23 mouse cellular contexts compared by ENCODE assay signal in genomic region chr1:131470597-131470996, GRCm38 (mm10). TPM values are rescaled to one million over a fixed set of nuclear protein-coding genes. Genes with fewer than 3 reads are reported as not detected.
DNase-seq lines count a peak whose midpoint lies in the region; ATAC-seq and TF ChIP-seq lines count a peak whose summit lies in the region.
"Had no signal": no experiment of that assay in that cellular context is flagged by ENCODE, and none has a peak within 500 bp of the region (broad histone marks: within the 10 kb centered on the region; RNA-seq: fewer than 3 reads in every experiment).

No protein-coding gene starts in this region.

- 95% methylated on average over 1 of the region's 1 CpGs for WGBS in forebrain, postnatal 0 days
- 77% methylated on average over 1 of the region's 1 CpGs for WGBS in forebrain, embryonic 12.5 days

- no peaks in the 10 kb centered on the region for H3K36me3 ChIP-seq in forebrain, postnatal 0 days (ENCODE audit: insufficient read depth)
- no peaks in the 10 kb centered on the region for H3K36me3 ChIP-seq in forebrain, embryonic 12.5 days (replicated peaks)
- H3K36me3 ChIP-seq in splenic B cell, adult 2 months (ENCODE audit: control insufficient read depth, insufficient read depth, low read length, poor library complexity, severe bottlenecking), result no peaks in the 10 kb centered on the region; the same call in 1 of the 2 replicates
- H3K36me3 ChIP-seq: embryonic facial prominence, embryonic 15.5 days; hindbrain, embryonic 12.5 days; limb, embryonic 10.5 days; midbrain, embryonic 12.5 days had no signal

- DNase-seq in forebrain, postnatal 0 days, result no peak
- peak; percentile 20 for DNase-seq in thymus, postnatal 0 days (ENCODE audit: low spot score)
- no peak for DNase-seq in thymus, postnatal 4 days
- peak; percentile 20 for DNase-seq in splenic B cell, adult 2 months (ENCODE audit: low read depth, low spot score)
- no peak for DNase-seq in frontal cortex, postnatal 25 days (ENCODE audit: low spot score in 2 of 2)
- DNase-seq in layer of hippocampus, postnatal 25 days (ENCODE audit: extremely low spot score in 1 of 2, low spot score in 1 of 2), result no peak
- DNase-seq: adrenal gland, postnatal 14 days; cerebellum, adult 11-12 months; cerebellum, postnatal 25 days; gastrocnemius, postnatal 25 days; kidney, adult 8-10 months; kidney, postnatal 25 days; lung, postnatal 4 days; thymus, adult 2 months had no signal

- H3K4me3 ChIP-seq in forebrain, postnatal 0 days (ENCODE audit: low read depth, low read length), result no peak overlapping the region
- no peak overlapping the region for H3K4me3 ChIP-seq in forebrain, embryonic 12.5 days (replicated peaks)
- H3K4me3 ChIP-seq: embryonic facial prominence, embryonic 15.5 days; hindbrain, embryonic 12.5 days; left cerebral cortex, adult 2 months; limb, embryonic 10.5 days; midbrain, embryonic 12.5 days had no signal

- H3K4me1 ChIP-seq in forebrain, postnatal 0 days (ENCODE audit: insufficient read depth), result peaks cover 4% of the 10 kb centered on the region; the same call in 1 of the 2 replicates
- H3K4me1 ChIP-seq in forebrain, embryonic 12.5 days, result peaks cover 7% of the 10 kb centered on the region
- H3K4me1 ChIP-seq: hindbrain, embryonic 12.5 days; limb, embryonic 10.5 days had no signal

- no peak for TF ChIP-seq CTCF in forebrain, postnatal 0 days (IDR thresholded peaks at IDR 0.05; ENCODE audit: low read depth)

- H3K27me3 ChIP-seq in forebrain, postnatal 0 days (ENCODE audit: insufficient read depth, low read length), result no peaks in the 10 kb centered on the region
- H3K27me3 ChIP-seq in forebrain, embryonic 12.5 days, result no peaks in the 10 kb centered on the region
- H3K27me3 ChIP-seq in splenic B cell, adult 2 months (ENCODE audit: control insufficient read depth, insufficient read depth, low read length, poor library complexity, severe bottlenecking), result no peaks in the 10 kb centered on the region
- H3K27me3 ChIP-seq: embryonic facial prominence, embryonic 15.5 days; hindbrain, embryonic 12.5 days; midbrain, embryonic 12.5 days; Patski had no signal

- peak; percentile 8; the same call in 1 of the 2 replicates for ATAC-seq in forebrain, postnatal 0 days
- ATAC-seq in forebrain, embryonic 12.5 days (ENCODE audit: low FRiP score), result no peak
- ATAC-seq in granulocyte monocyte progenitor cell, adult 5-6 weeks (replicated peaks; ENCODE audit: poor library complexity, severe bottlenecking), result peak; percentile 94
- ATAC-seq: activated CD4-positive, CD25-positive, alpha-beta regulatory T cell, adult 4 months; Patski had no signal

- no peak overlapping the region for H3K9ac ChIP-seq in forebrain, postnatal 0 days
- no peak overlapping the region for H3K9ac ChIP-seq in forebrain, embryonic 12.5 days
- H3K9ac ChIP-seq: embryonic facial prominence, embryonic 15.5 days; hindbrain, embryonic 12.5 days; midbrain, embryonic 12.5 days had no signal

- no peaks in the 10 kb centered on the region for H3K9me3 ChIP-seq in forebrain, postnatal 0 days (ENCODE audit: low read length)
- no peaks in the 10 kb centered on the region for H3K9me3 ChIP-seq in forebrain, embryonic 12.5 days
- H3K9me3 ChIP-seq: embryonic facial prominence, embryonic 15.5 days; hindbrain, embryonic 12.5 days; limb, embryonic 10.5 days; midbrain, embryonic 12.5 days had no signal

- no peak overlapping the region for H3K27ac ChIP-seq in forebrain, postnatal 0 days (ENCODE audit: low read depth, low read length)
- H3K27ac ChIP-seq in forebrain, embryonic 12.5 days, result no peak overlapping the region
- H3K27ac ChIP-seq: embryonic facial prominence, embryonic 15.5 days; hindbrain, embryonic 12.5 days; left cerebral cortex, adult 2 months; limb, embryonic 10.5 days; midbrain, embryonic 12.5 days had no signal

- H3K4me2 ChIP-seq in forebrain, postnatal 0 days (ENCODE audit: low read depth), result no peak overlapping the region
- no peak overlapping the region for H3K4me2 ChIP-seq in forebrain, embryonic 12.5 days
- H3K4me2 ChIP-seq: embryonic facial prominence, embryonic 15.5 days; hindbrain, embryonic 12.5 days; midbrain, embryonic 12.5 days had no signal

RNA-seq across cellular contexts. Expression of gene Srgap2, which starts 56.6 kb away (rescaled TPM):
- total RNA-seq in forebrain, postnatal 0 days (2014; rRNA removed), result 61.1 and 68.4 TPM in 2 replicates
- 17.0 and 28.1 TPM in 2 replicates for polyA plus RNA-seq in forebrain, postnatal 0 days (2015; fragmentation: Nextera tagmentation; extraction: Ambion mirVana)
- polyA plus RNA-seq in forebrain, embryonic 12.5 days (2016; fragmentation: Nextera tagmentation; extraction: Ambion mirVana), result 17.1 and 22.9 TPM in 2 replicates
- 7.3 and 8.6 TPM in 2 replicates for polyA plus RNA-seq in thymus, postnatal 0 days (2015; fragmentation: Nextera tagmentation; extraction: Ambion mirVana)
- 36.0 and 61.0 TPM in 2 replicates for total RNA-seq in granulocyte monocyte progenitor cell, adult 5-6 weeks (2014; fragmentation: Nextera tagmentation)
- total RNA-seq in granulocyte monocyte progenitor cell, adult 5-6 weeks (2017), result 14.3 and 16.5 TPM in 2 replicates
- 10 to 100 TPM; 71.6 to 92.4 TPM for total RNA-seq in layer of hippocampus, postnatal 25 days (2021)

RNA-seq across cellular contexts. Expression of gene Fam72a, which starts 57.1 kb away (rescaled TPM):
- 0.38 and 1.5 TPM in 2 replicates for total RNA-seq in forebrain, postnatal 0 days (2014; rRNA removed)
- polyA plus RNA-seq in forebrain, postnatal 0 days (2015; fragmentation: Nextera tagmentation; extraction: Ambion mirVana), result 0.86 and 1.2 TPM in 2 replicates
- polyA plus RNA-seq in forebrain, embryonic 12.5 days (2016; fragmentation: Nextera tagmentation; extraction: Ambion mirVana), result 5.3 and 5.5 TPM in 2 replicates
- polyA plus RNA-seq in thymus, postnatal 0 days (2015; fragmentation: Nextera tagmentation; extraction: Ambion mirVana), result 6.5 and 6.8 TPM in 2 replicates
- total RNA-seq in granulocyte monocyte progenitor cell, adult 5-6 weeks (2014; fragmentation: Nextera tagmentation), result 3.0 and 8.1 TPM in 2 replicates
- 5.0 and 5.7 TPM in 2 replicates for total RNA-seq in granulocyte monocyte progenitor cell, adult 5-6 weeks (2017)
- 1 to 10 TPM; 1.2 to 1.8 TPM for total RNA-seq in layer of hippocampus, postnatal 25 days (2021)

Comparison
In these comparisons a context has a peak if more than half of its experiments do, and no peak if none do; other contexts are left out.
1. DNase-seq: peak in thymus, postnatal 0 days (single experiment) and splenic B cell, adult 2 months (single experiment); none in forebrain, postnatal 0 days (single experiment), thymus, postnatal 4 days (single experiment), frontal cortex, postnatal 25 days (0 of 2) and layer of hippocampus, postnatal 25 days (0 of 2).